Mouse (Mus musculus) kidney, postnatal 0 days (tissue): Measurements from ENCODE around the gene Ubtd1. TPM values are rescaled to one million over a fixed set of nuclear protein-coding genes. Genes with fewer than 3 reads are reported as not detected.

ENCODE experiments used
- ATAC-seq: fragments of 200-750 bp; cut with Nextera tagmentation; replicated peaks from 2 replicates; pipeline ENCODE4 v1.8.0; 2017; ENCODE audit warnings: low read depth, moderate number of reproducible peaks, moderate TSS enrichment, moderate library complexity; ENCODE audit not compliant: low FRiP score
- DNase-seq: peaks from one replicate; pipeline ENCODE4 v3.0.0-alpha.2; 2016; ENCODE audit warnings: low spot score
- H3K27ac ChIP-seq: fragments of 300-500 bp; sonication (generic); 2 replicates; pipeline ENCODE4 v1.5.1; 2014; ENCODE audit warnings: mild to moderate bottlenecking
- H3K27me3 ChIP-seq: fragments of 300-500 bp; sonication (generic); 2 replicates; pipeline ENCODE4 v1.6.1; 2014; ENCODE audit warnings: low read length, mixed read lengths; ENCODE audit not compliant: insufficient read depth
- H3K36me3 ChIP-seq: fragments of 300-500 bp; sonication (generic); 2 replicates; pipeline ENCODE4 v1.6.1; 2014; ENCODE audit warnings: low read length, mixed read lengths; ENCODE audit not compliant: insufficient read depth
- H3K4me1 ChIP-seq: fragments of 300-500 bp; sonication (generic); replicated peaks from 2 replicates; pipeline ENCODE4 v1.6.1; 2014; ENCODE audit warnings: antibody characterized with exemption, low read length, mixed read lengths; ENCODE audit not compliant: insufficient read depth
- H3K4me2 ChIP-seq: fragments of 300-500 bp; sonication (generic); 2 replicates; pipeline ENCODE4 v1.6.1; 2014; ENCODE audit warnings: mild to moderate bottlenecking, low read length, moderate library complexity, mixed read lengths
- H3K4me3 ChIP-seq: fragments of 300-500 bp; sonication (generic); replicated peaks from 2 replicates; pipeline ENCODE4 v1.5.1; 2014; ENCODE audit warnings: low read depth, low read length
- H3K9ac ChIP-seq: fragments of 300-500 bp; sonication (generic); 2 replicates; pipeline ENCODE4 v1.6.1; 2014; ENCODE audit warnings: low read depth, low read length
- H3K9me3 ChIP-seq: fragments of 300-500 bp; sonication (generic); replicated peaks from 2 replicates; pipeline ENCODE4 v1.6.1; 2016; ENCODE audit warnings: low read length, inconsistent platforms, mixed read lengths
- CTCF ChIP-seq: IDR thresholded peaks from 2 replicates; pipeline ENCODE4 v1.5.1; 2016; ENCODE audit warnings: antibody characterized with exemption, low read depth, mild to moderate bottlenecking, moderate library complexity
- WGBS: fragments of 180-500 bp; shearing (Covaris S2); extraction: QIAGEN DNeasy Blood & Tissue Kit; methylation state at CpG from one replicate; pipeline ENCODE4 v1.1.7; 2014; 5-methylcytosine and 5-hydroxymethylcytosine counted together
- polyA plus RNA-seq: library from polyadenylated mRNA; unstranded; fragments of >200 nt; fragmentation: Nextera tagmentation; extraction: Ambion mirVana; gene quantifications from 2 replicates; pipeline ENCODE4 v1.2.1, GENCODE M21; 2015

Gene Ubtd1
- polyA plus RNA-seq: 31.8 and 36.6 TPM in 2 replicates

GRCm38 (mm10) chr19:41981595-41981927, at the start of gene Ubtd1:
Gene Ubtd1, plus strand, starts transcription at chr19:41981763.
- Histone ChIP-seq H3K4me1 (0 out of 2 replicates have a peak, but pooled peaks cover 3% of the 10 kb centered on the region), H3K27ac (peak within 1 kb of the TSS; percentile 95), H3K9ac (peak within 1 kb of the TSS; percentile 85), H3K9me3 (no peaks in the 10 kb centered on the region), H3K27me3 (no peaks in the 10 kb centered on the region), H3K4me2 (peak within 1 kb of the TSS; percentile 74), H3K4me3 (peak within 1 kb of the TSS; percentile 86), H3K36me3 (no peaks in the 10 kb centered on the region)
- under 1% methylated on average over 25 of the region's 33 CpGs for WGBS
- no peak for ATAC-seq
- no peak for TF ChIP-seq CTCF
- no peak for DNase-seq

- Histone ChIP-seq H3K4me3 (peak overlapping the region; percentile 64), H3K9ac (peak overlapping the region; percentile 57), H3K9me3 (no peaks in the 10 kb centered on the region), H3K27ac (0 out of 2 replicates have a peak overlapping the region, but pooled peaks have one; percentile 1), H3K4me1 (peaks cover 4% of the 10 kb centered on the region), H3K27me3 (no peaks in the 10 kb centered on the region), H3K4me2 (peak overlapping the region; percentile 61), H3K36me3 (0 out of 2 replicates have a peak, but pooled peaks cover 5% of the 10 kb centered on the region)
- DNase-seq: peak; percentile 14
- TF ChIP-seq CTCF: no peak
- peak; percentile 19; the same call in 1 of the 2 replicates for ATAC-seq
- WGBS: under 1% methylated on average over 28 of the region's 28 CpGs
These were observed 48.9 kb upstream of the Ubtd1 start for GRCm38 (mm10) chr19:41932686-41933085.

GRCm38 (mm10) chr19:41933179-41934086, 48.1 kb upstream of the Ubtd1 start, which contains the start of the genes Exosc1 and Zdhhc16:
Gene Exosc1, minus strand, starts transcription at chr19:41933423.
Gene Zdhhc16, plus strand, starts transcription at chr19:41933480.
- DNase-seq: peak; percentile 99
- Histone ChIP-seq H3K9ac (peak within 1 kb of the TSS; percentile 75), H3K4me1 (peaks cover 4% of the 10 kb centered on the region), H3K4me3 (peak within 1 kb of the TSS; percentile 64), H3K27me3 (no peaks in the 10 kb centered on the region), H3K27ac (0 out of 2 replicates have a peak within 1 kb of the TSS, but pooled peaks have one; percentile 1), H3K9me3 (no peaks in the 10 kb centered on the region), H3K36me3 (peaks cover 11% of the 10 kb centered on the region; the same call in 1 of the 2 replicates), H3K4me2 (peak within 1 kb of the TSS; percentile 65)
- under 1% methylated on average over 47 of the region's 47 CpGs for WGBS
- TF ChIP-seq CTCF: no peak
- ATAC-seq: peak; percentile 100

GRCm38 (mm10) chr19:41934124-41934523, 47.4 kb upstream of the Ubtd1 start:
- H3K4me3 ChIP-seq: peak overlapping the region; percentile 64
- ATAC-seq (no peak), DNase-seq (no peak)
- WGBS: 11% methylated on average over 6 of the region's 6 CpGs
- H3K27ac ChIP-seq: no peak overlapping the region
- H3K9me3 ChIP-seq: no peaks in the 10 kb centered on the region
- peaks cover 4% of the 10 kb centered on the region for H3K4me1 ChIP-seq
- TF ChIP-seq CTCF: no peak
- peak overlapping the region; percentile 65 for H3K4me2 ChIP-seq
- H3K36me3 ChIP-seq: peaks cover 15% of the 10 kb centered on the region; the same call in 1 of the 2 replicates
- H3K27me3 ChIP-seq: no peaks in the 10 kb centered on the region
- H3K9ac ChIP-seq: peak overlapping the region; percentile 75

- Histone ChIP-seq H3K27ac (no peak overlapping the region), H3K27me3 (no peaks in the 10 kb centered on the region), H3K4me1 (peaks cover 4% of the 10 kb centered on the region), H3K36me3 (peaks cover 27% of the 10 kb centered on the region), H3K9ac (no peak overlapping the region), H3K4me2 (no peak overlapping the region), H3K9me3 (no peaks in the 10 kb centered on the region), H3K4me3 (no peak overlapping the region)
- TF ChIP-seq CTCF: no peak
- WGBS: 95% methylated on average over 1 of the region's 1 CpGs
- DNase-seq: no peak
- no peak for ATAC-seq
These were observed 45.6 kb upstream of the Ubtd1 start for GRCm38 (mm10) chr19:41935921-41936320.

- ATAC-seq (no peak), DNase-seq (no peak)
- Histone ChIP-seq H3K4me3 (no peak overlapping the region), H3K27me3 (no peaks in the 10 kb centered on the region), H3K27ac (no peak overlapping the region), H3K9ac (no peak overlapping the region), H3K9me3 (no peaks in the 10 kb centered on the region), H3K4me1 (peaks cover 4% of the 10 kb centered on the region), H3K4me2 (no peak overlapping the region), H3K36me3 (peaks cover 50% of the 10 kb centered on the region)
- no peak for TF ChIP-seq CTCF
- WGBS: 88% methylated on average over 5 of the region's 5 CpGs
These were observed 43.0 kb upstream of the Ubtd1 start for GRCm38 (mm10) chr19:41938539-41938938.
